Mouse (Mus musculus) limb, embryonic 11.5 days (tissue): ENCODE measurements around the gene Qpct. TPM values are rescaled to one million over a fixed set of nuclear protein-coding genes. Genes with fewer than 3 reads are reported as not detected.

Experiments
- ATAC-seq: fragments of 200-750 bp; cut with Nextera tagmentation; 2 replicates; pipeline ENCODE4 v1.8.0; 2017; ENCODE audit warnings: low read depth; ENCODE audit not compliant: insufficient number of reproducible peaks, low FRiP score, low TSS enrichment
- DNase-seq: peaks from one replicate; pipeline ENCODE4 v3.0.0-alpha.2; 2015; ENCODE audit warnings: low spot score
- H3K27ac ChIP-seq: fragments of 300-500 bp; sonication (generic); replicated peaks from 2 replicates; pipeline ENCODE4 v1.5.1; 2014; ENCODE audit warnings: low read depth, mild to moderate bottlenecking, low read length
- H3K27me3 ChIP-seq: fragments of 300-500 bp; sonication (generic); 2 replicates; pipeline ENCODE4 v1.6.1; 2014; ENCODE audit warnings: mild to moderate bottlenecking, low read length, mixed read lengths; ENCODE audit not compliant: control insufficient read depth, insufficient read depth
- H3K36me3 ChIP-seq: fragments of 300-500 bp; sonication (generic); 2 replicates; pipeline ENCODE4 v1.6.1; 2014; ENCODE audit warnings: mild to moderate bottlenecking, low read length, moderate library complexity, mixed read lengths; ENCODE audit not compliant: control insufficient read depth, insufficient read depth
- H3K4me1 ChIP-seq: fragments of 300-500 bp; sonication (generic); 2 replicates; pipeline ENCODE4 v1.6.1; 2014; ENCODE audit warnings: low read length, mixed read lengths; ENCODE audit not compliant: control insufficient read depth, insufficient read depth
- H3K4me2 ChIP-seq: fragments of 300-500 bp; sonication (generic); 2 replicates; pipeline ENCODE4 v1.6.1; 2014; ENCODE audit warnings: low read depth, mild to moderate bottlenecking, moderate library complexity; ENCODE audit not compliant: severe bottlenecking
- H3K4me3 ChIP-seq: fragments of 300-500 bp; sonication (generic); 2 replicates; pipeline ENCODE4 v1.5.1; 2014; ENCODE audit warnings: low read depth, low read length
- H3K9ac ChIP-seq: fragments of 300-500 bp; sonication (generic); 2 replicates; pipeline ENCODE4 v1.6.1; 2014; ENCODE audit warnings: mild to moderate bottlenecking, low read length
- H3K9me3 ChIP-seq: fragments of 300-500 bp; sonication (generic); 2 replicates; pipeline ENCODE4 v1.6.1; 2016; ENCODE audit warnings: low read length; ENCODE audit not compliant: control insufficient read depth
- WGBS: fragments of 180-500 bp; shearing (Covaris S2); extraction: QIAGEN DNeasy Blood & Tissue Kit; methylation state at CpG from one replicate; pipeline ENCODE4 v1.1.7; 2014; 5-methylcytosine and 5-hydroxymethylcytosine counted together
- polyA plus RNA-seq: library from polyadenylated mRNA; unstranded; fragments of >200 nt; fragmentation: Nextera tagmentation; extraction: Ambion mirVana; gene quantifications from 2 replicates; pipeline ENCODE4 v1.2.1, GENCODE M21; 2014

Qpct gene
- polyA plus RNA-seq, 1 experiment from 2014 or later: 2.1 TPM

DNA sequence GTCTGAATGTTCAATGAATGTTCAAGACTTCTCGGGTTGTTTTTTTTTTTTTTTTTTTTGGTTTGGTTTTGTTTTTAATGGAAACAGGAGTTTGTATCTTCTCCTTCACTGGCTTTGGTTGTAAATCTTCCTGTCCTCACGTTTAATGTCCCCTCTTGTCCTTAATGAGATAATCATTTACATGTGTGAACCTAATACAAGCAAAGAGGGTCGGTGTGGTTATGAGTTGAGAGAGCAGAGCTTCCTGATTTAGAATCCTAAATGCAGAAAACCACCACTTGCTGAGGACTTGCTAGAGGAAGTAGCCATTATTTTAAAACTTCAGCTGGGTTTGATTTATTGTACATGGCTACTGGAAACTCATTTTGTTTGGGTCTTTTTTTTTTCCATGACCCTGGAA is 29.0 kb upstream of the Qpct start:
- H3K4me3 ChIP-seq: no peak overlapping the region
- H3K4me1 ChIP-seq: peaks cover 4% of the 10 kb centered on the region; the same call in 1 of the 2 replicates
- H3K27me3 ChIP-seq: no peaks in the 10 kb centered on the region
- 7% methylated on average over 3 of the region's 3 CpGs for WGBS
- no peaks in the 10 kb centered on the region for H3K9me3 ChIP-seq
- no peaks in the 10 kb centered on the region for H3K36me3 ChIP-seq
- H3K9ac ChIP-seq: no peak overlapping the region
- no peak overlapping the region for H3K27ac ChIP-seq
- no peak overlapping the region for H3K4me2 ChIP-seq
- ATAC-seq (no peak), DNase-seq (no peak)

DNA sequence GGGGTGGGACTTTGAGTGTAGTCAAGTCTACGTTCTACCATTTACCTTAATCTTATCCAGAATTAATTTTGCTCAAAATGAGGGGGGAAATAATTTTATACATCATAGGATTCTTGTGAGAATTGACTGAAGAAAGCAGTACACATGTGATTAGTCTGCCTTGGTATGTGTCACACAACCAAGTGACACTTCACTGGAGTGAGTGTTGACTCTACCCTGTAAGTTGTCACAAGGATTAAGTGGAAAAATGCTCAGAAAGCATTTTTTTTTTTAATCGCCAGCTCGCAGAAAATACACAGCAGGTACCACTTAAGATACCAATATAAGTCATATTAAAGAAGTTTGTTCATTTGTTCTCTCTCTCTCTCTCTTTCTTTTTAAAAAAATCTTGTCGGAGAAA is 27.2 kb upstream of the Qpct start:
- DNase-seq (no peak), ATAC-seq (no peak)
- Histone ChIP-seq H3K9me3 (no peaks in the 10 kb centered on the region), H3K4me2 (no peak overlapping the region), H3K9ac (no peak overlapping the region), H3K27ac (no peak overlapping the region), H3K4me3 (no peak overlapping the region), H3K27me3 (no peaks in the 10 kb centered on the region), H3K36me3 (no peaks in the 10 kb centered on the region), H3K4me1 (0 out of 2 replicates have a peak, but pooled peaks cover 4% of the 10 kb centered on the region)
- WGBS: 59% methylated on average over 4 of the region's 4 CpGs

DNA sequence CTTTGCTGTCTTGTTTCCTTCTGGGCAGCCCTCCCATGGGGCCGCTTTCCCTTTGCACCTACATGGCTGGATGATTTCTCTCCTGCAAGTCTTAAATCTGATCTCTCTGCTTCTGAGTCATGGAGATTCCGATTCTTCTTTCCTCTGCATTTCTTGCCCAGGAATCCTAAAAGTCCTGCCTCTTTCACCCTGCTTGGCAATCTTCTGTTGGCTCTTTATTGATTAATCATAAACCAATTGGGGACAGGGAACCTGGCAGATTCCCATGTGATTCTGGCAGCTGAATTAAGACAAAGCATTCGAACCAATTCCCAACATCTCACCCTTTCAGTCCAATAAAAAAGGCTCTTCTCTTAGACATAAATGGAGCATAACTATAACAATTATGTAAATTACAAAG is 22.5 kb upstream of the Qpct start:
- H3K9me3 ChIP-seq: no peaks in the 10 kb centered on the region
- ATAC-seq (no peak), DNase-seq (no peak)
- no peak overlapping the region for H3K4me3 ChIP-seq
- H3K27me3 ChIP-seq: no peaks in the 10 kb centered on the region
- H3K36me3 ChIP-seq: no peaks in the 10 kb centered on the region
- no peak overlapping the region for H3K9ac ChIP-seq
- no peaks in the 10 kb centered on the region for H3K4me1 ChIP-seq
- no peak overlapping the region for H3K27ac ChIP-seq
- WGBS: 88% methylated on average over 3 of the region's 3 CpGs
- H3K4me2 ChIP-seq: no peak overlapping the region

DNA sequence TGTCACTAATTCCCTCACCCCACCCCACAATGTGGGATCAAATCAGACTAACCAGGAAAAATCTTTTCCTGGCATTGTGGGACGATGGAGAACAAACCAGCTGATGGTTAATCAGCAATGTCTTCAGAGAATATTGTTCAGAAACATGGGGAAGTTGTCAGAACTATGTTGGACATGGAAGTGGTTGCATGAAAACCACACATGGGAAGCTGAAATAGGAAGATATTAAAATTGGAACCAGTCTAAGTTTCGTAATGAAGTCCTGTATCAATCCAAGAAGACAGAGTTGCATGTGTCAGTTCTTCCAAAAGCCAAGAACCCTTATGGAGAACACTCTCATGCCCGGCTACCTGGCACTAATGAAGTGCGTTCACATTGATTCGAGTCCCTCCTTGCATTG is 20.1 kb upstream of the Qpct start:
- Histone ChIP-seq H3K4me3 (no peak overlapping the region), H3K27ac (no peak overlapping the region), H3K4me2 (no peak overlapping the region), H3K36me3 (no peaks in the 10 kb centered on the region), H3K9me3 (no peaks in the 10 kb centered on the region), H3K4me1 (no peaks in the 10 kb centered on the region), H3K27me3 (no peaks in the 10 kb centered on the region), H3K9ac (no peak overlapping the region)
- 84% methylated on average over 5 of the region's 5 CpGs for WGBS
- DNase-seq: no peak
- no peak for ATAC-seq

DNA sequence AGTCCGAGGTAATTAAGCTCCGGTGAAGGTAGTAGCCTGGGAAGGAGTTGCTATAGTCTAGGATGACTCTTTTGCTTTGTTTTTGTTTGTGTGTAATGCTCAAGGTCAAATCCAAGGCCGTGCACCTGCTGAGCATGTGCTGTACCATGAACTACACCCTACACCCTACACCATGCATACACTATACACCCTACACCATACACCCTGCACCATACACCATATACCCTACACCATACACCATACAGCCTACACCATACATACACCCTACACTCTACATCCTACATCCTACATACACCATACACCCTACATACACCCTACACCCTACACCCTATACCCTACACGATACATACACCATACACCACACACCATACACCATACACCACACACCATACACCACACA is 18.9 kb upstream of the Qpct start:
- no peak for DNase-seq
- Histone ChIP-seq H3K9me3 (no peaks in the 10 kb centered on the region), H3K9ac (no peak overlapping the region), H3K4me3 (no peak overlapping the region), H3K27me3 (no peaks in the 10 kb centered on the region), H3K4me1 (no peaks in the 10 kb centered on the region), H3K27ac (no peak overlapping the region), H3K4me2 (no peak overlapping the region), H3K36me3 (no peaks in the 10 kb centered on the region)
- 83% methylated on average over 4 of the region's 4 CpGs for WGBS
- no peak for ATAC-seq

- ATAC-seq (no peak), DNase-seq (no peak)
- H3K36me3 ChIP-seq: no peaks in the 10 kb centered on the region
- H3K9me3 ChIP-seq: no peaks in the 10 kb centered on the region
- H3K4me1 ChIP-seq: no peaks in the 10 kb centered on the region
- H3K27ac ChIP-seq: no peak overlapping the region
- H3K4me2 ChIP-seq: no peak overlapping the region
- H3K9ac ChIP-seq: no peak overlapping the region
- H3K27me3 ChIP-seq: no peaks in the 10 kb centered on the region
- no peak overlapping the region for H3K4me3 ChIP-seq
Observed at GRCm38 (mm10) chr17:79039660-79040059, 12.0 kb upstream of the Qpct start.

GRCm38 (mm10) chr17:79043705-79044104 is 8.0 kb upstream of the Qpct start:
- Histone ChIP-seq H3K27me3 (no peaks in the 10 kb centered on the region), H3K4me1 (no peaks in the 10 kb centered on the region), H3K36me3 (no peaks in the 10 kb centered on the region), H3K27ac (no peak overlapping the region), H3K4me3 (no peak overlapping the region), H3K9ac (no peak overlapping the region), H3K9me3 (no peaks in the 10 kb centered on the region), H3K4me2 (no peak overlapping the region)
- DNase-seq (no peak), ATAC-seq (no peak)
- 94% methylated on average over 2 of the region's 2 CpGs for WGBS

DNA sequence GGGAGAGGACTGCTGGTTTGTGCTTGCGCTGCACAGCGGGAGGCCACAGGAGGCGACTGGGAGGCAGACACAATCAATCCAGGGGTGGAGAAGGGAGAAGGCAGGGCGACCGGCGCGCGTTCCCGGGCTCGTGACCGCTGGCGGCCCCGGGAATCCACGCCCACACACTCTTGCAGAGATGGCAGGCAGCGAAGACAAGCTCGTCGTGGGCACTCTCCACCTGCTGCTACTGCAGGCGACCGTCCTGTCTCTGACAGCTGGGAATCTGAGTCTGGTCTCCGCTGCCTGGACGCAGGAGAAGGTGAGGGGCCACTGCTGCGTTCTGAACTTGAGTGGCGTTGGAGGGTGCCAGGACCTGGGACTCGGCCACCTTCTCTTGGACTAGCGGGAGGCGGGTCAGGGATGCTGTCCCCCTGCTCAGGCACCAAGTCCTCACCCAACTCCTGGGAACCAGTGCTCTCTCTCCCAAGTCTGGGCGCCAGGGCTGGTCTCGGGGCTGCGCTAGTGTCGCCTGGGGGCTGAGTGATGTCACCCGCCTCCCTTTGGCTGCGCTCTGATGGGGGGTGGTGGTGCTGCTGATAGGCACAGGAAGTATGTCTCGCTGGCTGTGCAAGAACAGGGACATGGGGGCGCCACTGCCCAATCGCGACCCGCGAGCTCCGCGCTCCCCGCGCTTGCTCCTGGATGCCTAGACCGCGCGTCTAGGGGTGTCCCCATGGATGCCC is 544 bp downstream of the Qpct start:
- peak; percentile 60; the same call in 1 of the 2 replicates for ATAC-seq
- H3K9me3 ChIP-seq: no peaks in the 10 kb centered on the region
- H3K27ac ChIP-seq: no peak overlapping the region

DNA sequence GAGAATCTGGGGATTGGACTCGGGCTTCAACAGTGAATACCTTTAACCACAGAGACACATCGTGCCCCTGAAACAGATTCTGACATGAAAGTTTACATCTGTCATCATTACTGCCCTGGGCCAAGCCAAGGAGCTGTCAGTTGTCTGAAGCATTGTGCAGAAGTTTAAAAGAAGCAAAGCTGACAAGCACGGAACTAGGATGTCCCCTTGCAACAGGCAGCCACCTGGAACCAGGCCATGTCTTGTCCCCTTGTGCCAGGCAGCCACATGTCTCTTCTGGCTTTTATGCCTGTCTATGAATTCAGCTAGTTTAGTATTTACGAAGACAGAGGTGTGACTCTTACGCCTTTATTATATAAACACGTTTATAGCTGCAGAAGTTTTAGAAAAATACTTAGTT is 6.6 kb downstream of the Qpct start:
- ATAC-seq (no peak), DNase-seq (no peak)
- 81% methylated on average over 6 of the region's 6 CpGs for WGBS
- Histone ChIP-seq H3K4me2 (no peak overlapping the region), H3K36me3 (no peaks in the 10 kb centered on the region), H3K9me3 (no peaks in the 10 kb centered on the region), H3K27ac (no peak overlapping the region), H3K4me3 (no peak overlapping the region), H3K27me3 (peaks cover under 1% of the 10 kb centered on the region), H3K9ac (no peak overlapping the region), H3K4me1 (no peaks in the 10 kb centered on the region)

More for the DNA sequence above, 544 bp downstream of the Qpct start:
- DNase-seq: peak; percentile 71
- Histone ChIP-seq H3K9ac (peak overlapping the region; percentile 54), H3K27me3 (peaks cover 6% of the 10 kb centered on the region), H3K36me3 (no peaks in the 10 kb centered on the region), H3K4me1 (no peaks in the 10 kb centered on the region; the same call in 1 of the 2 replicates), H3K4me2 (peak overlapping the region; percentile 96), H3K4me3 (peak overlapping the region; percentile 40)
- under 1% methylated on average over 45 of the region's 45 CpGs for WGBS
